Mouse (Mus musculus): ENCODE data around the gene Dynlt1c.
"Not testable (repeated sequence)": the region's sequence is repeated elsewhere in the genome, so short reads cannot be mapped to it uniquely, and the experiment has no call there.

- TF ChIP-seq CTCF (conservative IDR thresholded peaks at IDR 0.05; ENCODE audit: insufficient read depth, insufficient read length, low read depth, low read length); POLR2A (IDR thresholded peaks at IDR 0.05; ENCODE audit: low read depth, low read length): not testable (repeated sequence)
These were observed 29.3 kb upstream of the Dynlt1c start for GRCm38 (mm10) chr17:6572202-6572601.
